Mouse (Mus musculus) liver, embryonic 14.5 days (tissue): Measurements from ENCODE around the gene Pdcd1. TPM values are rescaled to one million over a fixed set of nuclear protein-coding genes. Genes with fewer than 3 reads are reported as not detected.

Source experiments
- ATAC-seq: fragments of 200-750 bp; cut with Nextera tagmentation; 2 replicates; pipeline ENCODE4 v1.8.0; 2017; ENCODE audit warnings: moderate number of reproducible peaks, mild to moderate bottlenecking, moderate library complexity; ENCODE audit not compliant: insufficient read depth
- DNase-seq, 3 experiments: peaks; one replicate each; pipeline ENCODE4 v3.0.0-alpha.2; 2012 to 2013; ENCODE audit warnings: low read depth in 3 of 3, low spot score in 3 of 3
- H3K27ac ChIP-seq: fragments of 300-500 bp; sonication (generic); 2 replicates; pipeline ENCODE4 v1.5.1; 2014; ENCODE audit warnings: moderate library complexity, mild to moderate bottlenecking, control low read depth, inconsistent platforms
- H3K27me3 ChIP-seq: fragments of 300-500 bp; sonication (generic); 2 replicates; pipeline ENCODE4 v1.6.1; 2014; ENCODE audit warnings: mild to moderate bottlenecking, low read length, moderate library complexity; ENCODE audit not compliant: control insufficient read depth, insufficient read depth
- H3K36me3 ChIP-seq: fragments of 300-500 bp; sonication (generic); replicated peaks from 2 replicates; pipeline ENCODE4 v1.6.1; 2014; ENCODE audit warnings: low read depth; ENCODE audit not compliant: control insufficient read depth, insufficient read depth
- H3K4me1 ChIP-seq, 2 experiments: fragments of 200-500 bp in 1 of 2; fragments of 300-500 bp in 1 of 2; sonication (generic) in 1 of 2; replicated peaks; 2 replicates each; pipeline ENCODE4 v1.6.1; 2012 to 2014; ENCODE audit warnings: antibody characterized with exemption in 1 of 2, inconsistent platforms in 1 of 2, low read length in 1 of 2; ENCODE audit not compliant: control insufficient read depth in 2 of 2, insufficient read depth in 2 of 2
- H3K4me2 ChIP-seq: fragments of 300-500 bp; sonication (generic); 2 replicates; pipeline ENCODE4 v1.6.1; 2014; ENCODE audit warnings: low read depth, mild to moderate bottlenecking, control low read depth, moderate library complexity
- H3K4me3 ChIP-seq, 2 experiments: fragments of 200-500 bp in 1 of 2; fragments of 300-500 bp in 1 of 2; sonication (generic) in 1 of 2; 2 replicates each; pipeline ENCODE4 v1.5.1; 2012 to 2014; ENCODE audit warnings: low read depth in 2 of 2, low read length in 2 of 2, mild to moderate bottlenecking in 2 of 2, control low read depth in 1 of 2, inconsistent platforms in 1 of 2, moderate library complexity in 1 of 2; ENCODE audit not compliant: insufficient read depth in 1 of 2
- H3K9ac ChIP-seq: fragments of 300-500 bp; sonication (generic); replicated peaks from 2 replicates; pipeline ENCODE4 v1.6.1; 2014; ENCODE audit warnings: mild to moderate bottlenecking, control low read depth, moderate library complexity
- H3K9me3 ChIP-seq: fragments of 300-500 bp; sonication (generic); 2 replicates; pipeline ENCODE4 v1.6.1; 2016; ENCODE audit warnings: low read length, mixed read lengths; ENCODE audit not compliant: control insufficient read depth
- CTCF ChIP-seq: IDR thresholded peaks from 2 replicates; pipeline ENCODE4 v1.5.1; 2016; ENCODE audit warnings: antibody characterized with exemption, low read depth, control low read depth
- EP300 ChIP-seq: IDR thresholded peaks from 2 replicates; pipeline ENCODE4 v1.6.1; 2016; ENCODE audit warnings: antibody characterized with exemption, low read depth
- WGBS: fragments of 180-500 bp; shearing (Covaris S2); extraction: QIAGEN DNeasy Blood & Tissue Kit; methylation state at CpG from one replicate; pipeline ENCODE4 v1.1.7; 2014; ENCODE audit not compliant: insufficient replicate concordance; 5-methylcytosine and 5-hydroxymethylcytosine counted together
- polyA plus RNA-seq, 2 experiments: library from polyadenylated mRNA; depleted of rRNA in 1 of 2; stranded (reverse) in 1 of 2; unstranded in 1 of 2; fragments of >200 nt; fragmentation: Nextera tagmentation in 1 of 2; extraction: Ambion mirVana in 1 of 2; gene quantifications; 2 replicates each; pipeline versions ENCODE4 v1.2.1 to v1.2.3; 2012 to 2014

The Pdcd1 gene
- polyA plus RNA-seq, 2 experiments = 0.03 TPM; not detected in 1

DNA sequence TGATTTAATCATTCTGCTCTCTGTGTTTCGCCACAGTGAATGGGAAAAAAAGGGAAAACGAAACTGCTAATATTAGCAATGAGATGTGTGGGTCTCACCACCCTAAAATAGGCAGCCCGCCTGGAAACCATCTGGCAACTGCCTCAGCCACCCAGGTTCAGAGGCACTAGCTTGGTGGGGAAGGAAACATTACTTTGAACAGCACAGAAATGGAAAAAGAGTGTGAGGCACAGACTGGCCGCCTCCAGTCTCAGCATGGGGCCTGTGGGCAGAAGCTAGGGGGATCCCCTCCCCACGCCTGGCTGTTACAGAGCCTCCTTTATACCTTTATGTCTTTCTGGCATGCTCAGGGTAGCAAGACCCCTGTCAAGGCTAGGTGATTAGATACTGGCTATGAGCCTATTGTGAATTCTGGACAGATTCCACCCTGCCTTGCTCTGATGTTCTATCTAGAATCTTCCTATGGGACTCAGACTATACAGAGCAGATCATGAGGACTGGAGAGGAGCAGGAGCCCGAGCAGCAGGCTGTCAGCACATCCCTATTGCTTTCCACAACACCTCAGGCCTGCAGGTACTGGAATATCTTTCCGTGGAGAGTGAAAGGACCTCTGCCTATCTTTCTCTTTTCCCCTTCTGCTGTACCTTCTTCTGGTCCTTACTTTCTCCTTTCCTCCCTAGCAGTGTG, 1.3 kb upstream of the Pdcd1 start:
- ATAC-seq (no peak), DNase-seq (no peak)
- Histone ChIP-seq H3K36me3 (no peaks in the 10 kb centered on the region), H3K4me1 (no peaks in the 10 kb centered on the region), H3K27ac (no peak overlapping the region), H3K4me2 (no peak overlapping the region), H3K27me3 (no peaks in the 10 kb centered on the region), H3K9me3 (no peaks in the 10 kb centered on the region), H3K4me3 (no peak overlapping the region), H3K9ac (no peak overlapping the region)
- WGBS = 42% methylated on average over 7 of the region's 7 CpGs
- TF ChIP-seq CTCF = no peak
- TF ChIP-seq EP300 = no peak

DNA sequence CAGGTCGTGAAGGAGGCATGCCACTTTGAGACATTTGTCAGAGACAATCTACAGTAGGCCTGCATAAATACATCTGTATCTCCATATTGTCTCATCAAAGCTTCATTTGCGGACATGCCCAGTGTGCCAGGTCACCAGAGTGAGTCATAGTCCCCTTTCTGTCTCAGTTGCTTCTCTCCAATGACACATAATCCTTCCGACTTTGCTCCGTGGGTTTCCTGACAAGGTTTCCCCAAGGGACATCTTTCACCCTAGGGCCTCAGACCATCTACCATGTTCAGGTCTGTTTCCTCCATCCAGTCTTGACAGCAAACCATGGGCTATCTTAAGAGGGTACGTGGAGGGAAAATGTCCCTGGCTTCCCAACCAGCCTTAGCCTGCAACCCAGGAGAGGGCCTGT, 1.2 kb downstream of the Pdcd1 start:
- H3K9me3 ChIP-seq = no peaks in the 10 kb centered on the region
- no peak for TF ChIP-seq EP300
- no peak for TF ChIP-seq CTCF
- no peak overlapping the region for H3K9ac ChIP-seq
- H3K27me3 ChIP-seq = no peaks in the 10 kb centered on the region
- ATAC-seq (no peak), DNase-seq (no peak)
- no peak overlapping the region for H3K4me3 ChIP-seq
- no peaks in the 10 kb centered on the region for H3K4me1 ChIP-seq
- H3K36me3 ChIP-seq = no peaks in the 10 kb centered on the region
- no peak overlapping the region for H3K4me2 ChIP-seq
- WGBS = 57% methylated on average over 5 of the region's 5 CpGs
- no peak overlapping the region for H3K27ac ChIP-seq

DNA sequence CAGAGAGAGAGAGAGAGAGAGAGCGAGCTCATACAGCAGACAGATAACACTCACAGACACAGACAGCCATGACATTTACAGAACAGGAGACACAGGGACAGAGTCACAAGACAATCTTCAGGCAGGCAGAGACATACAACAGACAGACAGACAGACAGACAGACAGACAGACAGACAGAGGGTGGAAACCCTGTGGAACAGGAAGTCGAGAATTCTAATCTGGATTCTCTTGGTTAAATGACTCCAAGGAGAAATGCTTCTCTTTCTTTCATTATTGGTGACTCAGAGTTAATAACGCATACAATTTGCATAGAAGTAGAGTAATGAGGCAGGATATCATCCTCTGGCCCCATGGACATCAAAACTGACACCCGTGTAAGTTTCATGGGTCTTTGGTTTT, 5.8 kb downstream of the Pdcd1 start:
- WGBS = 55% methylated on average over 4 of the region's 4 CpGs

DNA sequence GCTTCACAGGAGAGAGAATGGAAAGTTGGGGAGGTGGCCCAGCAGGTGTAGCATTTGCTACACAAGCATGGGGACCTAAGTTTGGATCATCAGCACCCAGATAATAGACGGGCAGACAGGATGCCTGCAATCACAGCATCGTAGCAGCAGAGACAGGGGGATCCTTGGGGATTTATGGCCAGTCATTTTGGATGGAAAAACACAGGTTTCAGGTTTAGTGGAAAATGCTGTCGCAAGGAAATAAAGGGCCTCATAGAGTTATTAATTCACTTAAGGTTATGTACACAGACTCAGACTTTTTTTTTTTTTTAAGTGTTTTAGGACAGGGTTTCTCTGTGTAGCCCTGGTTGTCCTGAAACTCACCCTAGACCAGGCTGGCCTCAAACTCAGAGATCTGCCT, 6.8 kb downstream of the Pdcd1 start:
- ATAC-seq (no peak), DNase-seq (no peak)
- H3K36me3 ChIP-seq = no peaks in the 10 kb centered on the region
- no peak overlapping the region for H3K9ac ChIP-seq
- 45% methylated on average over 3 of the region's 3 CpGs for WGBS
- no peaks in the 10 kb centered on the region for H3K9me3 ChIP-seq
- no peaks in the 10 kb centered on the region for H3K27me3 ChIP-seq
- no peaks in the 10 kb centered on the region for H3K4me1 ChIP-seq
- H3K4me2 ChIP-seq = no peak overlapping the region
- no peak overlapping the region for H3K27ac ChIP-seq
- no peak overlapping the region for H3K4me3 ChIP-seq
- TF ChIP-seq EP300 (no peak), CTCF (no peak)

More for the DNA sequence above, 5.8 kb downstream of the Pdcd1 start:
- H3K36me3 ChIP-seq = no peaks in the 10 kb centered on the region
- H3K9ac ChIP-seq = no peak overlapping the region
- no peaks in the 10 kb centered on the region for H3K27me3 ChIP-seq
- no peak overlapping the region for H3K27ac ChIP-seq
- DNase-seq (no peak), ATAC-seq (no peak)
- H3K9me3 ChIP-seq = no peaks in the 10 kb centered on the region
- TF ChIP-seq CTCF (no peak), EP300 (no peak)
- H3K4me1 ChIP-seq = no peaks in the 10 kb centered on the region
- H3K4me3 ChIP-seq = no peak overlapping the region
- no peak overlapping the region for H3K4me2 ChIP-seq

DNA sequence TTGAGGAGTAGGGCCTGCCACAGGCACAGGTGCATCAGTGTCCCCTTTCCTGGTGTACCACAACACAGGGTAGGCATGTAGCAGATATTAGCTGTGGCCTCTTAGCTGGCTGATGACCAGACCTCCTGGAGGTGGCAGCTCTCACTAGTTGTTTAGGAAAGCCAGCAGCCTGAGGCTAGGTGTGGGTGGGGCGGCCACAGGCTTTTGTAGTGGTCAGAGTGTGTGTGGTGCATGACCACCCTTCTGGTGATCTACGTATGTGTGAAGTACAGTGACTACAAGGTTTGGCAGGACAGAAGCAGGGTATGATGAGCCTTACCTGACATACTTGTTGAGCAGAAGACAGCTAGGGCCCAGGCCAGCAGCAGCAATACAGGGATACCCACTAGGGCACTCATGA, 12.0 kb downstream of the Pdcd1 start:
- Histone ChIP-seq H3K9me3 (no peaks in the 10 kb centered on the region), H3K36me3 (no peaks in the 10 kb centered on the region), H3K4me2 (no peak overlapping the region), H3K27ac (no peak overlapping the region), H3K4me1 (peaks cover 0 to 2% of the 10 kb centered on the region in 2 experiments; a peak in 1 of 4 replicates), H3K9ac (no peak overlapping the region), H3K4me3 (no peak overlapping the region), H3K27me3 (no peaks in the 10 kb centered on the region)
- TF ChIP-seq EP300 (no peak), CTCF (no peak)
- no peak for DNase-seq
- no peak for ATAC-seq
- WGBS = 72% methylated on average over 2 of the region's 2 CpGs
